Mouse (Mus musculus): ENCODE data around the gene Mfap3l.

GRCm38 (mm10) chr8:60682340-60682739, 49.7 kb downstream of the Mfap3l start:
- no peak for TF ChIP-seq CTCF (IDR thresholded peaks at IDR 0.05; ENCODE audit: low read depth)
- no peak for TF ChIP-seq EP300 (optimal IDR thresholded peaks at IDR 0.05)
